Mouse (Mus musculus): ENCODE data around the gene Fbxw9.

Gene Fbxw9

DNA sequence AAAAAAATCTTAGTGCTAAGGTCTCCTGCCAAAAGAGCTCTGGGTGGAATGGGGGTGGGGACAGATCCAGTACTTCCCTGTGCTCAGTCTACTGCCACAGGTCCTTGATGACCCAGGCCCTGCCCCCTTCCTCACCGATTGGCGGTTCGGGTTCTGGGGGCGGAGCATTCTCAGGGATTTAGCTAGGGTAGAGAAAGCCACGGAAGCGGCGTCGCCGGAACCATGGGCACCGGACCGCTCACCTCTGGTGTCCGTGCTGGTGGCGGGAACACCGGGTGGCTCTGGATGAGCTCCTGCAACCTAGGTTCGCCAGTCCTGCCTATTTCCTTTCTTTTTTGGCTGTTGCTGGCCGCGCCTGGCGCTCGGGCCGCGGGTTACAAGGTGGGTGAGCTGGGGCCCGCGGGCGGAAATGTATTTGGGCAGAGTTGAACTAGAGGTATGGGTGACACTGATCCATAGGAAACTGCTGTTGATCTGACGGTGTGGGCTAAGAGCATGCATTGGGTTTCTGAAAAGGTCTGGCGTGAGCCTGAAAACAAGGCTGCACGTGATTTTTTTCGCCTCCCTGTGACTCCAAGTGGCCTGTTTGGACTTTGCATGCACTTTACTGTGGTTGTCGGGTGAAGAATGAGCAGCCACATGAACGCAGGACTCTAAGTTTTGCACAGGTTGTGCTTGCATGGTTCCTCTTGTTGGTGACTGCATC is 23.4 kb downstream of the Fbxw9 start, which contains the start of gene Man2b1:
Gene Man2b1, plus strand, starts transcription at position 163 of the 706 bp plus-strand sequence.
- DNase-seq (ENCODE audit: extremely low read depth, low read depth), result peak; percentile 83

DNA sequence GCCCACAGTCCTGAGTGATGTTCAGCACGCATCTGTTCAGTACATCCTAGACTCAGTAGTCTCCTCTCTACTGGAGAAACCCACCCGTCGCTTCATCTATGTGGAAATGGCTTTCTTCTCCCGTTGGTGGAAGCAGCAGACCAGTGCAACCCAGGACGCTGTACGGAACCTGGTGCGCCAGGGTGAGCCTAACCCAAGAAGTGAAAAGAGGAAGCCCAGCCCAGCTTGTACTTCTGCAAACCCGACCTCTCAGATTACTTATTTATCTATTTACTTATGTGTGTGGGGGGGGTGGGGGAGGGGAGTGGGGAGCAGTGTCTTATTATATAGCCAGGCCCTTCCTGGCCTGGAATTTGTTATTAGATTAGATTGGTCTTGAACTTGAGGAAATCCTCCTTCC is 24.8 kb downstream of the Fbxw9 start:
- peak; percentile 75 for DNase-seq (ENCODE audit: extremely low read depth, low read depth)

DNA sequence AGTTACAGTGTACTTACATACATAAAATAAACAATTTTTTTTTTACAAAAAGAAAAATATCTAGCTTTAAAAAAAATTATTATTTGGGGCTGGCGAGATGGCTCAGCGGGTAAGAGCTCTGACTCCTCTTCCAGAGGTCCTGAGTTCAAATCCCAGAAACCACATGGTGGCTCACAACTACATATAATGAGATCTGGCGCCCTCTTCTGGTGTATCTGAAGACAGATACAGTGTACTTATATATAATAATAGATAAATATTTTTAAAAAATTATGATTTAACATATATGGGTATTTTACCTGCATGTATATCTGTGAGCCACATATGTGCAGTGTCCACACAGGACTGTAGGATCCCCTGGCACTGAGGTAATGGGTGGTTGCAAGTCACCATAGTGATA is 26.4 kb downstream of the Fbxw9 start:
- DNase-seq (ENCODE audit: extremely low read depth, low read depth), result no peak

DNA sequence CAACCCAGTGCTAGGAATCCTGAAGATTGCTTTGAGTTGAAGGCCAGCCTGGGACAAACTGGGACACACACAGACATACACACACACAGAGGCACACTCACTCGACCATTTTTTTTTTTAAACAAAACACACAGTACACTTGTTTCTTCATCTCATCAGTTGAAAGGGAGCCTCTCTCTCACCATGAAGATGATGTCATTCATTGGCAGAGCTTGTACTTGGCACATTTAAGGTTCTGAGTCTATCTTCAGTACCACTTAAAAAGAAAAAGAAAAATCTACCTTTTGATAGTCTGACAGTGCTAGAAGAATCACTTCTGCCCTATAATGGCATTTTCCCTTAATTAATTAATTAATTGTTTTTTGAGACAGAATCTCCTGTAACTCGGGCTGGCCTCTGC is 28.9 kb downstream of the Fbxw9 start:
- no peak for DNase-seq (ENCODE audit: extremely low read depth, low read depth)

DNA sequence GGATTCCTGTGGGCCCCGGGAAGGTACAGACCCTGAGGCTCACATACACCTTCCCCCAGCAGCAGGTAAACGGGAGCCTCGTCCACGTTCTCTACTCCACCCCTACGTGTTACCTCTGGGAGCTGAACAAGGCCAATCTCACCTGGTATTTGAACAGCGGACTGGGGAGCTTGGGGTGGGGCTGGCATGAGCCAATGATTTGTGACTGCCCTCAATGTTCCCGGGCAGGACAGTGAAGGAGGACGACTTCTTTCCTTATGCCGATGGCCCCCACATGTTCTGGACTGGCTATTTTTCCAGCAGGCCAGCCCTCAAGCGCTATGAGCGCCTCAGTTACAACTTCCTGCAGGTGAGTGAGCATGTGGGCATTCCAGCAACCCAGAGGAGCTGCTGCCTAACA is 31.0 kb downstream of the Fbxw9 start:
- DNase-seq (ENCODE audit: extremely low read depth, low read depth), result no peak

DNA sequence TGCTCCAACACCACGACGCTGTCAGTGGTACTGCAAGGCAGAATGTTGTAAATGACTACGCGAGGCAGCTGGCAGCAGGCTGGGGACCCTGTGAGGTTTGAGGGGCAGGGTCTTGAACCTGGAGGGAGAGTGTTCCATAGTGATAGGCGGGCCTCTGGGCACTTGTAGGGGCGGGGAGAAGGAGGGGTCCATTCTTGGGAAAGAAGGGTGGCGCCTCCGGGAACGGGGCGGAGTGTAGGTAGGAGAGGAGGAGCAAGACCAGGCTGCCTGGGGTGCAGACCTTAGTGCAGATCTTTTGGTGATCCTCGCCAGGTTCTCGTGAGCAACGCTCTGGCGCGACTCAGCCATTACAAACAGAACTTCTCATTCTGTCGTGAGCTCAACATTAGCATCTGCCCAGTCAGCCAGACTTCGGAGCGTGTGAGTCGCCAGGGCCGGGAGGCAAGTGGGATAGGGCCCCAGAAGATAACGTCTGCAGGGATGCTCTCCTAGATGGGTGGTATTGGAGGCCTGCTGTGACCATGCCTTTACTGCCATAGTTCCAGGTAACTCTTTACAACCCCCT is 31.8 kb downstream of the Fbxw9 start:
- no peak for DNase-seq (ENCODE audit: extremely low read depth, low read depth)

DNA sequence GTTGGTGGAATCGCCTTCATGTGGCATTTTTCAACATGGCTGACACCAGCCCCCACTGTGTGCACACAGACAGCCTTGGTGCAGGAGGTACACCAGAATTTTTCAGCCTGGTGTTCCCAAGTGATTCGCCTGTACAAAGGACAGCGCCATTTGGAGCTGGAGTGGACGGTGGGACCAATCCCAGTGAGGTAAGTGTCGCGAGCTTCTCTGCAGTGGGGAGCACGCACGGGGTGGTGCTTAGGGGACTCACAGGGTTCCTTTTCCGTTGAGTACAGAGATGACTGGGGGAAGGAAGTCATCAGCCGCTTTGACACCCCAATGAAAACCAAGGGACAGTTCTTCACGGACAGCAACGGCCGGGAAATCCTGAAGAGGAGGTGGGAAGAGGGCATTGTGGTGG is 35.2 kb downstream of the Fbxw9 start:
- no peak for DNase-seq (ENCODE audit: extremely low read depth, low read depth)

DNA sequence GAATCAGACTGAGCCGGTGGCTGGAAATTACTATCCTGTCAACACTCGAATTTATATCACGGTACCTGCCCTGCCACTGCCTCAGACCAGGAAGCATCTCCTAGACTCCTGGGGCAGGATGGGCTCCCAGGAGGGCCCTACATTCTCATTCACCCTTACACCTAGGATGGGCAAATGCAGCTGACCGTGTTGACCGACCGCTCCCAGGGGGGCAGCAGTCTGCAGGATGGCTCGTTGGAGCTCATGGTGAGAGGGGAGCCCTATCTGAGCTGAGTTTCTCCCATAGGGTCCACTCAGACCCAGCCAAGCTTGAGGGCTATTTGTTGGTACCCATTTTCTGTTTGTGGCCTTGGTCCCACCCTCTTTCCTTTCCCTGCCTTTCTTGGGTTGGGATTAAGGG is 35.7 kb downstream of the Fbxw9 start:
- no peak for DNase-seq (ENCODE audit: extremely low read depth, low read depth)

DNA sequence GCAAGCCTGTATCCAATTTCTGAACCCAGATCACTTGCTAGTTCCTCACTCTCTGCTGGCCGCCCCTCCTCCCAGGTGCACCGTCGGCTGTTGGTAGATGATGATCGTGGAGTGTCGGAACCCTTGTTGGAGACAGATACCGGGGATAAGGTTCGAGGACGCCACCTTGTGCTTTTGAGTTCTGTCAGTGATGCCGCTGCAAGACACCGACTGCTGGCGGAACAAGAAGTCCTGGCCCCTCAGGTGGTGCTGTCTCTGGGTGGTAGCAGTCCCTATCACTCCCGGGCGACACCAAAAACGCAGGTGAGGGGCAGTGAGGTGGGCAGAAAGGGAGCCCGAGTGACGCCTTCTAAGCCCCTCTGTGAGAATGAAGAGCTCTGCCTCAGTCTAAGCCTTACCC is 36.3 kb downstream of the Fbxw9 start:
- no peak for DNase-seq (ENCODE audit: extremely low read depth, low read depth)

DNA sequence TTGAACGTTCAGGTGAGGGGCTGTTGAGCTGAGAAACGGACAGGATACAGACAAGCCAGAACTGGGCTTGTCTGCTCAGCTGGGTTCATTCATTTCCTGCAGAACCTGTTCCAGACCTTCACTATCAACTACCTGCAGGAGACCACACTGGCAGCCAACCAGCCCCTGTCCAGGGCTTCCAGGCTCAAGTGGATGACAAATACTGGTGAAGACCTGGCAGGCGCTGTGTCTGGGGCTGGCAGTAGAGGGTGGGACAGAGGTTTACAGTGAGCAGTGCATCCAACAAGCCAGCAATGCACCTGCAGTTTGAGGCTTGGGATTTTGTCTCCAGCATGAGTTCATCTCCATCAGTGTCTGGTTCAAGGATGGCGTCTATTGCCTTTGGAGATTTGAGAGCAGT is 37.0 kb downstream of the Fbxw9 start:
- no peak for DNase-seq (ENCODE audit: extremely low read depth, low read depth)

DNA sequence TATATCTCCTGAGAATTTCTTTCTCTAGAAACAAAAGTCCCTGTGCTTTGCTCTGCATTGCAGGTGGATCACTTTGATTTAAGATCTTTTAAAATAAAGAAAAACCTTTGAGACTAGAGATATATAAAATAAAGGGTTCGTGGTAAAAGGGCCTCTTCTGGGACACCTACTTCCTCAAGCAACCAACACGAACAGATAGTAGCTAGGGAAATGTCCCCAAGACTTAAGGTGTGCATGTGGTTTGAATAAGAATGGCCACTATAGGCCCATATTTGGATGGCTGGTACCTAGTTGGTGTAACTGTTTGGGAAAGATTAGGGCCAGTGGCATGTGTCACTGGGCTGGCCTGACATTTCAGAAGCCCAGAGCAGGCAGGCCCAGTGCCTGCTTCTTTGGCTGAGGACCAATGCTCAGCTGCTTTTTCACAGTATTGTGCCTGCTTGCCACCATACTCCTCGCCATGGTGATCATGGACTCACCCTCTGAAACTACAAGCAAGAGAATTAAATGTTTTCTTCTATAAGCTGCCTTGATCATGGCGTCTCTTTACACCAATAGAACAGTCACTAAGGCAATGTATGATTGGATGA is 40.3 kb downstream of the Fbxw9 start:
- peak; percentile 72 for DNase-seq (ENCODE audit: extremely low read depth, low read depth)

DNA sequence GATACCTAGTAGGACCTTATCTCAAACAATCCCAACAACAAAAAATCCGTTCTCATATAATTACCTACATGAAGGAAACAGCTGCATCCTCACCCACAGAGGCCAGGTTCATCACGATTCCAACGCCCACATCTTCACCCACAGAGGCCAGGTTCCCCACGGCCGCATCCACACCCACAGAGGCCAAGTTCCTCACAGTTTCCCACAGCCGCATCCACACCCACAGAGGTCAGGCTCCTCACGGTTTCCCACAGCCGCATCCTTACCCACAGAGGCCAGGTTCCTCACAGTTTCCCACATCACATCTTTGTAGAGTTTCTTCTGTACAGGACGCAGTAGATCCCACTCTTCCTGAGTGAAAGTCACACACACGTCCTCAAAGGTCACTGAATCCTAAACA is 53.4 kb downstream of the Fbxw9 start:
- no peak for DNase-seq (ENCODE audit: extremely low read depth, low read depth)

DNA sequence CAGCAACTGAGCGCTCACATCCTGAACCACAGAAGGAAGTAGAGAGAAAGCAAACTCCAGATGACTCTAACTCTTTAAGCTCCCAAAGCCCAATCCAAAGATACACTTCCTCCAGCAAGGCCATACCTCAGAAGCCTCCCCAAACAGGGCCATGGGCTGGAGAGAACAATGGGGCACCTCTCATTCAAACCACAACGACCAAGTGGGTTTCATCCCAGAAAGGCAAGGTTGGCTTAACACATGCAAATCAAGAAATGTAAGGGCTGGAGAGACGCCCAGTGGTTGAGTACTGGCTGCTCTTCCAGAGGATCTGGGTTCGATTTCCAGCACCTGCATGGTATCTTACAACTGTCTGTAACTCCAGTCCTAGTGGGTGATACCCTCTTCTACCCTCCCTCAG is 55.6 kb downstream of the Fbxw9 start:
- no peak for DNase-seq (ENCODE audit: extremely low read depth, low read depth)
